Mouse (Mus musculus) CD4-positive naive resting alpha-beta T cell, adult 76 days (primary cell): ENCODE measurements around the gene Srp54a. TPM values are rescaled to one million over a fixed set of nuclear protein-coding genes. Genes with fewer than 3 reads are reported as not detected.

Experiments used
- total RNA-seq: library from RNA; stranded (reverse); gene quantifications from one replicate; pipeline ENCODE4 v1.2.4, GENCODE M21; 2023

Gene Srp54a
- 59.0 TPM for total RNA-seq

DNA sequence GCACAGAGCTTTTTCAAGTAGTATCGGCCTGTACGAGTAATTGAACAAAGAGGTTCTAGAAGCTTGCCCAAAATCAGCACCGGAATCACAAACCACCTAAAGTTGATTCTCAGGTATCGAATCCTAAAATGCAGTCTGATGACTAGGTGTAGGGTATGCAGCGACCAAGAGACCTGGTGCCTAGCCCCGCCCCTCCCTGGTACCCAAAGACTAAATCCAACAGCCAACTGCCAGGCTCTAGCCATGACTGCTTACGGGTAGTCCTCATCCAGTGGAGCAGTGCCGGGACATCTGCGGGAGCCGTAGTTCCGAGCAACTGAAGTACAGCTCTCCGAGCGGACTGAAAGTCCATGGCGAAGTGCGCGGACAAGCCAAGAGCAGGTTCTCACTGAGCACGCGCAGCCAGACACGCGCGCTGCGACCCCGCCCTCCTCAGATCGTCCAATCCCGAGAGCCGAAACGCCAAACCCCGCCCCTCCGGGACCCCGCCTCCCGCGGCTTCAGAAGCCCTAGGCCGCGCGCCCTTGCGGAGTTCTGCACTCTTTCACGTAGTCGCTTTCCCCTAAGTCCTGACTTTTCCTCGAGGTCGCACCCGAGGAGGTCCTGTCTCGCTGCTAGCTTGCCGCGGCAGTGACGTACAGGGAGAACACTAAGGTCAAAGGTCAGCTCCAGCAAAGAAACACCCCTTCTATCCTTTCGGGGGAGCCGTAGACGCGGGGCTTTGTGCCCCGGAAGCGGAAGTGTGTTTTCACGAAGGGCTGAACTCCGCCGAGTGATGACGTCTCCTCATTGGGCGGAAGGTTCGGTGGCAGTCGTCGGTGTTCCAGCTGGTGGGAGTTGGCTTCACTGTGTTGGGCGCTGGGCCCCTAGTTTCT is at the start of gene Srp54a, which contains the start of gene 2700097O09Rik:
TSS of gene Srp54a (plus strand) at position 537 of the 875 bp plus-strand sequence.
TSS of gene 2700097O09Rik (minus strand) at position 385 of the 875 bp plus-strand sequence.

DNA sequence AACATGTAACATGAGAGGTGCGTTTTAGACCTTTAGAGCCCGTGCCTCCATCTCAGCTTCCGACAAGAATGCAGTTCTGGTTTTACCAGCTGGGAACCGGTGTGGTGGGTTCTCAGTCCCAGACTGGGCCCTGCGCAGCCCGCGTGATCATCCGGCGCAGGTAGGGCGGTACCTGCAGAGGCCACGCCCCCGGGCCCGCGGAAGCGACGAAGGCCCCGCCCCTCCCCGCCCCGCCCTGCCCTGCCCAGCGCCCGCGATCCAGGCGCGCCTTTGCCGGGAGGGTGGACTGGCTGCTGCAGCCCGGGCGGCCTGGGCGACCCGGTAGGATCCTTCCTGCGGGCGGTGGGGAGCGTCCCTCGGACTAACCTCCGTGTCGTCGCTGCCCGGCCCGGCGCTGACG is 44.2 kb downstream of the Srp54a start, which contains the start of gene Fam177a:
TSS of gene Fam177a (plus strand) at position 228 of the 400 bp plus-strand sequence.

DNA sequence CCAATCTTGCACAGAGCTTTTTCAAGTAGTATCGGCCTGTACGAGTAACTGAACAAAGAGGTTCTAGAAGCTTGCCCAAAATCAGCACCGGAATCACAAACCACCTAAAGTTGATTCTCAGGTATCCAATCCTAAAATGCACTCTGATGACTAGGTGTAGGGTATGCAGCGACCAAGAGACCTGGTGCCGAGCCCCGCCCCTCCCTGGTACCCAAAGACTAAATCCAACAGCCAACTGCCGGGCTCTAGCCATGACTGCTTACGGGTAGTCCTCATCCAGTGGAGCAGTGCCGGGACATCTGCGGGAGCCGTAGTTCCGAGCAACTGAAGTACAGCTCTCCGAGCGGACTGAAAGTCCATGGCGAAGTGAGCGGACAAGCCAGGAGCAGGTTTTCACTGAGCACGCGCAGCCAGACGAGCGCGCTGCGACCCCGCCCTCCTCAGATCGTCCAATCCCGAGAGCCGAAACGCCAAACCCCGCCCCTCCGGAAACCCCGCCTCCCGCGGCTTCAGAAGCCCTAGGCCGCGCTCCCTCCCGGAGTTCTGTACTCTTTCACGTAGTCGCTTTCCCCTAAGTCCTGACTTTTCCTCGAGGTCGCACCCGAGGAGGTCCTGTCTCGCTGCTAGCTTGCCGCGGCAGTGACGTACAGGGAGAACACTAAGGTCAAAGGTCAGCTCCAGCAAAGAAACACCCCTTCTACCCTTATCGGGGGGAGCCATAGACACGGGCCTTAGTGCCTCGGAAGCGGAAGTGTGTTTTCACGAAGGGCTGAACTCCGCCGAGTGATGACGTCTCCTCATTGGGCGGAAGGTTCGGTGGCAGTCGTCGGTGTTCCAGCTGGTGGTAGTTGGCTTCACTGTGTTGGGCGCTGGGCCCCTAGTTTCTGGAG is 74.7 kb downstream of the Srp54a start, which contains the start of gene Srp54b:
TSS of gene Srp54b (plus strand) at position 546 of the 890 bp plus-strand sequence.

Other genes with a start within 250 kb of the Srp54a start
- 40.1 TPM for gene Cfl2, start 217.4 kb upstream of the Srp54a start, total RNA-seq
- gene Gm20403, start 93.7 kb upstream of the Srp54a start, total RNA-seq: not detected
- gene Baz1a, start 65.9 kb upstream of the Srp54a start, total RNA-seq: 91.7 TPM
- gene 2700097O09Rik, start 152 bp upstream of the Srp54a start, total RNA-seq: 9.2 TPM
- not detected for gene Fam177a, start 44.2 kb downstream of the Srp54a start, total RNA-seq
- 35.2 TPM for gene Srp54b, start 74.8 kb downstream of the Srp54a start, total RNA-seq
- gene 1700047I17Rik2, start 119.3 kb downstream of the Srp54a start, total RNA-seq: 17.4 TPM
- gene Srp54c, start 149.9 kb downstream of the Srp54a start, total RNA-seq: 23.7 TPM
- 9.8 TPM for gene 1110008L16Rik, start 219.3 kb downstream of the Srp54a start, total RNA-seq
- gene Ppp2r3c, start 222.7 kb downstream of the Srp54a start, total RNA-seq: 27.5 TPM